Mouse (Mus musculus) forebrain, embryonic 15.5 days (tissue): ENCODE measurements around the gene Dcaf15. TPM values are rescaled to one million over a fixed set of nuclear protein-coding genes. Genes with fewer than 3 reads are reported as not detected.
A peak's percentile ranks its signal among the peaks of the same experiment; 100 is the strongest.

Experiments used
- ATAC-seq: fragments of 200-750 bp; cut with Nextera tagmentation; replicated peaks from 2 replicates; pipeline ENCODE4 v1.8.0; 2017; ENCODE audit warnings: mild to moderate bottlenecking, moderate TSS enrichment, moderate library complexity
- H3K27ac ChIP-seq: fragments of 300-500 bp; sonication (generic); replicated peaks from 2 replicates; pipeline ENCODE4 v1.5.1; 2015; ENCODE audit warnings: mild to moderate bottlenecking, inconsistent platforms
- H3K27me3 ChIP-seq: fragments of 300-500 bp; sonication (generic); 2 replicates; pipeline ENCODE4 v1.6.1; 2015; ENCODE audit warnings: inconsistent platforms
- H3K36me3 ChIP-seq: fragments of 300-500 bp; sonication (generic); 2 replicates; pipeline ENCODE4 v1.6.1; 2015; ENCODE audit warnings: mild to moderate bottlenecking, inconsistent platforms
- H3K4me1 ChIP-seq: fragments of 300-500 bp; sonication (generic); 2 replicates; pipeline ENCODE4 v1.6.1; 2015; ENCODE audit warnings: inconsistent platforms
- H3K4me2 ChIP-seq: fragments of 300-500 bp; sonication (generic); replicated peaks from 2 replicates; pipeline ENCODE4 v1.6.1; 2015; ENCODE audit warnings: mild to moderate bottlenecking, inconsistent platforms
- H3K4me3 ChIP-seq: fragments of 300-500 bp; sonication (generic); 2 replicates; pipeline ENCODE4 v1.5.1; 2015; ENCODE audit warnings: mild to moderate bottlenecking, inconsistent platforms
- H3K9ac ChIP-seq: fragments of 300-500 bp; sonication (generic); replicated peaks from 2 replicates; pipeline ENCODE4 v1.6.1; 2015; ENCODE audit warnings: mild to moderate bottlenecking, inconsistent platforms
- H3K9me3 ChIP-seq: fragments of 300-500 bp; sonication (generic); 2 replicates; pipeline ENCODE4 v1.6.1; 2016; ENCODE audit warnings: inconsistent platforms
- WGBS: fragments of 180-500 bp; shearing (Covaris S2); methylation state at CpG from one replicate; pipeline ENCODE4 v1.1.7; 2015; ENCODE audit warnings: mixed read lengths; 5-methylcytosine and 5-hydroxymethylcytosine counted together
- microRNA counts: library from miRNA; unstranded; fragments of <30 nt; microRNA quantifications from one replicate; lab custom pipeline; 2016
- microRNA-seq: library from miRNA; unstranded; fragments of <30 nt; microRNA quantifications from one replicate; pipeline ENCODE4, GENCODE M21; 2016
- polyA plus RNA-seq: library from polyadenylated mRNA; unstranded; fragments of >200 nt; fragmentation: Nextera tagmentation; extraction: Ambion mirVana; gene quantifications from 2 replicates; pipeline ENCODE4 v1.2.1, GENCODE M21; 2015

Dcaf15 gene
- polyA plus RNA-seq, 1 experiment from 2014 or later = 17.8 TPM

GRCm38 (mm10) chr8:84063861-84064610, 40.5 kb downstream of the Dcaf15 start:
- 80% methylated on average over 8 of the region's 8 CpGs for WGBS
- Histone ChIP-seq H3K4me3 (no peak overlapping the region), H3K9ac (no peak overlapping the region), H3K27ac (no peak overlapping the region), H3K4me2 (no peak overlapping the region), H3K36me3 (no peaks in the 10 kb centered on the region), H3K27me3 (no peaks in the 10 kb centered on the region), H3K4me1 (peaks cover 22% of the 10 kb centered on the region), H3K9me3 (no peaks in the 10 kb centered on the region)
- ATAC-seq = no peak

DNA sequence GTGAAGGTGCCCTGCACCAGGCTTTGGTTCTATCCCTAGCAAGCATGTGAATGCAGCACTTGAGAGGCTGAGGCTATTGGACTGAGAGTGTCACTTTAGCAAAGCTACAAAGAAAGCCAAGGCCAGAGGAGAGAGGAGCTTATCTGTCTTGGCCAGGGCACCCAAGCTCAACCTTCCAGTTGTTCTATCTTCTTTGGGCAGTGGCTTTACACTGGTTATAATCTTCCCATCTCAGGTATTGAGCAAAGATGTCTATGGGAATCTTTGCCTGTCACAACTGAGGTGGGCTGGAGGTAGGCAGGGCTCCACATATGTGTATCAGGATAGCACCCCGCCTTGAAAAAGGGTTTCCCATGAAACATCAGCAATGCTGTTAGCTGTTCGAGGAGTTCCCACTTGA, 44.3 kb downstream of the Dcaf15 start:
- Histone ChIP-seq H3K9ac (no peak overlapping the region), H3K4me3 (no peak overlapping the region), H3K4me2 (no peak overlapping the region), H3K4me1 (no peaks in the 10 kb centered on the region), H3K27me3 (no peaks in the 10 kb centered on the region), H3K27ac (no peak overlapping the region), H3K36me3 (no peaks in the 10 kb centered on the region), H3K9me3 (no peaks in the 10 kb centered on the region)
- no peak for ATAC-seq
- WGBS = 84% methylated on average over 2 of the region's 2 CpGs

GRCm38 (mm10) chr8:84059226-84059625, 45.3 kb downstream of the Dcaf15 start:
- H3K36me3 ChIP-seq = no peaks in the 10 kb centered on the region
- H3K27ac ChIP-seq = no peak overlapping the region
- no peak for ATAC-seq
- no peaks in the 10 kb centered on the region for H3K27me3 ChIP-seq
- no peak overlapping the region for H3K4me2 ChIP-seq
- H3K9me3 ChIP-seq = no peaks in the 10 kb centered on the region
- WGBS = 95% methylated on average over 2 of the region's 2 CpGs
- no peak overlapping the region for H3K4me3 ChIP-seq
- no peak overlapping the region for H3K9ac ChIP-seq
- no peaks in the 10 kb centered on the region for H3K4me1 ChIP-seq

DNA sequence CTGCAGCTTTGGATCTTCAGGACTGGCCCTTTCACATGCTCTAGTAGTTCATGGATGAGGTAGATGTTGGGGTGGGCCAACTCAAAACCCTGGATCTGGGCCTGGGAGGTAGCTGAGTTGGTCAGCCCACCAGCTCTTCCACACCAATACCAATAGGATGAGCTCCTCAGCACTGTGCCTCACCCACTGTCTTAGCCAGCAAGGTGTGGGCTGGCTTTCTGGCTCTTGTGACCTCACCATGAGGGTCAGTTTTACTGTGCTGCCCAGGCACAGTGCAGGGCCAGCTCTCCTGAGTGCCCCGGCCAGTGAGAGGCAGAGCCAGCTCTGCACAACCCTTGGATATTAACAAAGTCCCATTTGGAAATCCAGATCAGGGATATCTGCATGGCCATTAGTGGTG, 46.7 kb downstream of the Dcaf15 start:
- 76% methylated on average over 1 of the region's 1 CpGs for WGBS
- H3K9ac ChIP-seq = no peak overlapping the region
- ATAC-seq = no peak
- H3K9me3 ChIP-seq = no peaks in the 10 kb centered on the region
- no peak overlapping the region for H3K4me3 ChIP-seq
- no peaks in the 10 kb centered on the region for H3K4me1 ChIP-seq
- H3K4me2 ChIP-seq = no peak overlapping the region
- no peak overlapping the region for H3K27ac ChIP-seq
- H3K36me3 ChIP-seq = no peaks in the 10 kb centered on the region
- H3K27me3 ChIP-seq = no peaks in the 10 kb centered on the region

GRCm38 (mm10) chr8:84053229-84053628, 51.3 kb downstream of the Dcaf15 start:
- no peak overlapping the region for H3K27ac ChIP-seq
- no peaks in the 10 kb centered on the region for H3K9me3 ChIP-seq
- H3K36me3 ChIP-seq = no peaks in the 10 kb centered on the region
- no peak for ATAC-seq
- H3K4me3 ChIP-seq = no peak overlapping the region
- no peak overlapping the region for H3K4me2 ChIP-seq
- no peaks in the 10 kb centered on the region for H3K27me3 ChIP-seq
- H3K4me1 ChIP-seq = no peaks in the 10 kb centered on the region
- 94% methylated on average over 5 of the region's 5 CpGs for WGBS
- H3K9ac ChIP-seq = no peak overlapping the region

DNA sequence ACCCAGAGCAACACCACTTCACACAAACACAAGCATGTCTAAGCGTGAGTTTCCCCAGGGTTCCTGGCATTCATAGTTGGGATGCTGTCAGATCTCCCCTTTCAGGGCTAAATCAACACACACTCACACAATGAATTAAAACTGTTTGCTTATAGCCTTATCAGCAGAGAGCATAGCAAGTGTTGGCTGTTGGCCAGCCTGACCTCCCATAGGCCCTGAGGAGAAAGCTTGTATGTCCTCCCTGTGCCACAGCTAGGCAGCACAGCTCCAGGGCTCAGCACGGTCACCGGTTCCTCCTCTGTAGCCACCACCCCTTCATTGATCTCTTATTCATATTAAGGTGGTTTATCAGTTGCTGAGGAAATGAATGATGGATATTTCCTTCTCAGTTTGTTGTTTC, 51.8 kb downstream of the Dcaf15 start:
- no peak for ATAC-seq
- H3K4me1 ChIP-seq = no peaks in the 10 kb centered on the region
- no peaks in the 10 kb centered on the region for H3K9me3 ChIP-seq
- H3K4me2 ChIP-seq = no peak overlapping the region
- no peak overlapping the region for H3K9ac ChIP-seq
- no peak overlapping the region for H3K4me3 ChIP-seq
- H3K27me3 ChIP-seq = no peaks in the 10 kb centered on the region
- H3K36me3 ChIP-seq = no peaks in the 10 kb centered on the region
- WGBS = 77% methylated on average over 3 of the region's 3 CpGs
- H3K27ac ChIP-seq = no peak overlapping the region

DNA sequence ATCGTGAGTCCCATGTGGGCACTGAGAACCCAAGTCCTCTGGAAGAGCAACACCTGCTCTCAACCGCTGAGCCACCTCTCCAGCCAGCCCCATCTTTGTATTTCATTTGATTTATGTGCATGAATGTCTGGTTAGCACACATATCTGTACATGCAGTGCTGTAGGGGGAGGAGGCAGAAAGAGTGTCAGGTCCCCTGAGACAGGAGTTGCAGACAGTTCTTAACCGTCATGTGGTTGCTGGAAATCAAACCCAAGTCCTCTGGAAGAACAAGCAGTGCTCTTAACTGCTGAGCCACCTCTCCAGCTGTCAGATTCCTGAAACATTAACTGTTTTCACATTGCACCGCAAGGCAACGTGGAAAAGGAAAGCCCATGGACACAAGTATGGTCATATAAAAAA, 56.4 kb downstream of the Dcaf15 start:
- 0 out of 2 replicates have a peak, but pooled peaks cover 3% of the 10 kb centered on the region for H3K4me1 ChIP-seq
- H3K9me3 ChIP-seq = no peaks in the 10 kb centered on the region
- 83% methylated on average over 5 of the region's 5 CpGs for WGBS
- no peak overlapping the region for H3K9ac ChIP-seq
- H3K36me3 ChIP-seq = no peaks in the 10 kb centered on the region
- H3K4me3 ChIP-seq = no peak overlapping the region
- H3K27ac ChIP-seq = no peak overlapping the region
- ATAC-seq = no peak
- no peak overlapping the region for H3K4me2 ChIP-seq
- H3K27me3 ChIP-seq = peaks cover 27% of the 10 kb centered on the region

MicroRNAs encoded within 50 kb of the gene (microRNA counts, 519-probe panel; counts per million panel counts)
- microRNA mmu-miR-709 (lab: Ali Mortazavi, UCI) = 2,134 counts per million, percentile 32 among the panel's probes with 10 or more counts

Small RNA genes within 50 kb of the gene (microRNA-seq; reads per million reads assigned to microRNA genes)
- gene Mir709 = not detected

Other genes starting within 250 kb of the Dcaf15 start
- 56.2 and 57.0 TPM in 2 replicates for gene Adgrl1, start 204.7 kb downstream of the Dcaf15 start, polyA plus RNA-seq
- gene Gm10644, start 149.6 kb downstream of the Dcaf15 start, polyA plus RNA-seq = 0.74 and 0.95 TPM in 2 replicates
- 20.7 and 22.2 TPM in 2 replicates for gene Asf1b, start 149.3 kb downstream of the Dcaf15 start, polyA plus RNA-seq
- 169 and 178 TPM in 2 replicates for gene Prkaca, start 131.8 kb downstream of the Dcaf15 start, polyA plus RNA-seq
- gene Samd1, start 107.1 kb downstream of the Dcaf15 start, polyA plus RNA-seq = 8.5 and 9.5 TPM in 2 replicates
- 1.4 TPM in 2 replicates for gene 1700067K01Rik, start 103.3 kb downstream of the Dcaf15 start, polyA plus RNA-seq
- not detected in 2 replicates for gene 2210011C24Rik, start 92.6 kb downstream of the Dcaf15 start, polyA plus RNA-seq
- 0.94 and 2.6 TPM in 2 replicates for gene Palm3, start 83.3 kb downstream of the Dcaf15 start, polyA plus RNA-seq
- 0.41 and 0.68 TPM in 2 replicates for gene Il27ra, start 62.2 kb downstream of the Dcaf15 start, polyA plus RNA-seq
- gene Rln3, start 59.8 kb downstream of the Dcaf15 start, polyA plus RNA-seq = not detected in 2 replicates
- 1.2 and 1.3 TPM in 2 replicates for gene Gm10643, start 39.6 kb downstream of the Dcaf15 start, polyA plus RNA-seq
- 9.1 and 9.5 TPM in 2 replicates for gene Rfx1, start 37.9 kb downstream of the Dcaf15 start, polyA plus RNA-seq
- gene Podnl1, start 21.2 kb upstream of the Dcaf15 start, polyA plus RNA-seq = 0.32 TPM in 2 replicates
- 32.4 and 34.8 TPM in 2 replicates for gene Cc2d1a, start 43.2 kb upstream of the Dcaf15 start, polyA plus RNA-seq
- 2.4 and 2.7 TPM in 2 replicates for gene 4930432K21Rik, start 43.3 kb upstream of the Dcaf15 start, polyA plus RNA-seq
- 6.2 and 7.1 TPM in 2 replicates for gene Nanos3, start 80.4 kb upstream of the Dcaf15 start, polyA plus RNA-seq
- 41.1 and 42.8 TPM in 2 replicates for gene Zswim4, start 132.3 kb upstream of the Dcaf15 start, polyA plus RNA-seq
- 233 and 252 TPM in 2 replicates for gene D8Ertd738e, start 145.0 kb upstream of the Dcaf15 start, polyA plus RNA-seq
- 53.3 and 58.8 TPM in 2 replicates for gene Mri1, start 152.6 kb upstream of the Dcaf15 start, polyA plus RNA-seq
- gene Ccdc130, start 165.6 kb upstream of the Dcaf15 start, polyA plus RNA-seq = 24.5 and 27.6 TPM in 2 replicates